Mouse (Mus musculus) liver, embryonic 14.5 days (tissue): ENCODE data around the gene Cd9.

Experiments used
- CTCF ChIP-seq: IDR thresholded peaks from 2 replicates; pipeline ENCODE4 v1.5.1; 2016; ENCODE audit warnings: antibody characterized with exemption, low read depth, control low read depth
- EP300 ChIP-seq: IDR thresholded peaks from 2 replicates; pipeline ENCODE4 v1.6.1; 2016; ENCODE audit warnings: antibody characterized with exemption, low read depth

- TF ChIP-seq CTCF (no peak), EP300 (no peak)
Observed at GRCm38 (mm10) chr6:125533104-125533650, 38.6 kb upstream of the Cd9 start.
